7 mouse cellular contexts compared by ENCODE assay signal in genomic region chr7:97480290-97480689, GRCm38 (mm10). TPM values are rescaled to one million over a fixed set of nuclear protein-coding genes. Genes with fewer than 3 reads are reported as not detected.
DNase-seq lines count a peak whose midpoint lies in the region; ATAC-seq and TF ChIP-seq lines count a peak whose summit lies in the region.

No protein-coding gene starts in this region.

- no peaks in the 10 kb centered on the region for H3K27me3 ChIP-seq in E14TG2a.4 (ENCODE audit: insufficient read depth, low read length)
- H3K27me3 ChIP-seq in heart, embryonic 15.5 days: no peaks in the 10 kb centered on the region
- H3K27me3 ChIP-seq in liver, embryonic 13.5 days: no peaks in the 10 kb centered on the region

- peaks cover 34% of the 10 kb centered on the region for H3K4me1 ChIP-seq in E14TG2a.4 (replicated peaks; ENCODE audit: low read depth, low read length)
- peaks cover 14% of the 10 kb centered on the region for H3K4me1 ChIP-seq in heart, embryonic 15.5 days (replicated peaks)
- peaks cover 31% of the 10 kb centered on the region for H3K4me1 ChIP-seq in liver, embryonic 13.5 days (replicated peaks)

- H3K36me3 ChIP-seq in E14TG2a.4 (ENCODE audit: insufficient read depth, low read length): peaks cover 17% of the 10 kb centered on the region
- H3K36me3 ChIP-seq in heart, embryonic 15.5 days: peaks cover 4% of the 10 kb centered on the region; the same call in 1 of the 2 replicates
- peaks cover 7% of the 10 kb centered on the region for H3K36me3 ChIP-seq in liver, embryonic 13.5 days

- H3K4me2 ChIP-seq in heart, embryonic 15.5 days: peak overlapping the region; percentile 66
- peak overlapping the region; percentile 92 for H3K4me2 ChIP-seq in liver, embryonic 13.5 days

- no peak for DNase-seq in liver, embryonic 13.5 days
- no peak for DNase-seq in T-cell, adult 2 months (ENCODE audit: low spot score)
- no peak for DNase-seq in right cerebral cortex, adult 2 months (ENCODE audit: low spot score in 2 of 2)
- DNase-seq in right cerebral cortex, postnatal 36 days (ENCODE audit: low spot score in 2 of 2): no peak

- ATAC-seq in CD4-positive, CD25-positive, alpha-beta regulatory T cell, adult 4 months: peak; percentile 2
- ATAC-seq in heart, embryonic 15.5 days (replicated peaks; ENCODE audit: insufficient number of reproducible peaks, insufficient read depth, low FRiP score, low read depth): no peak
- ATAC-seq in liver, embryonic 13.5 days (ENCODE audit: low read depth): no peak

- H3K9ac ChIP-seq in heart, embryonic 15.5 days: no peak overlapping the region
- H3K9ac ChIP-seq in liver, embryonic 13.5 days: no peak overlapping the region

- no peak overlapping the region for H3K27ac ChIP-seq in heart, embryonic 15.5 days
- 0 out of 2 replicates have a peak overlapping the region, but pooled peaks have one; percentile 13 for H3K27ac ChIP-seq in liver, embryonic 13.5 days

- 20% methylated on average over 3 of the region's 3 CpGs for WGBS in heart, embryonic 15.5 days
- WGBS in liver, embryonic 13.5 days (ENCODE audit: insufficient replicate concordance): 9% methylated on average over 3 of the region's 3 CpGs

- TF ChIP-seq CTCF in E14TG2a.4 (conservative IDR thresholded peaks at IDR 0.05; ENCODE audit: low read length): no peak

- H3K4me3 ChIP-seq in E14TG2a.4 (replicated peaks; ENCODE audit: low read length): peak overlapping the region; percentile 90
- H3K4me3 ChIP-seq in heart, embryonic 15.5 days: peak overlapping the region; percentile 86
- peak overlapping the region; percentile 75 for H3K4me3 ChIP-seq in liver, embryonic 13.5 days (replicated peaks)

- peaks cover 19% of the 10 kb centered on the region for H3K9me3 ChIP-seq in E14TG2a.4 (ENCODE audit: low read length)
- no peaks in the 10 kb centered on the region for H3K9me3 ChIP-seq in heart, embryonic 15.5 days (replicated peaks)
- no peaks in the 10 kb centered on the region for H3K9me3 ChIP-seq in liver, embryonic 13.5 days (replicated peaks)

RNA-seq across cellular contexts. Expression of gene Ints4, which starts 0.5 kb away (rescaled TPM):
- 10 to 100 TPM; 46.2 to 64.2 TPM for polyA plus RNA-seq in CD4-positive, CD25-positive, alpha-beta regulatory T cell, adult 4 months (2017; shearing (Covaris generic))
- polyA plus RNA-seq in heart, embryonic 15.5 days (2015; fragmentation: Nextera tagmentation; extraction: Ambion mirVana): 27.5 and 33.9 TPM in 2 replicates
- polyA plus RNA-seq in liver, embryonic 13.5 days (2015; fragmentation: Nextera tagmentation; extraction: Ambion mirVana): 22.0 and 24.7 TPM in 2 replicates

RNA-seq across cellular contexts. Expression of gene Kctd14, which starts 29.2 kb away (rescaled TPM):
- polyA plus RNA-seq in CD4-positive, CD25-positive, alpha-beta regulatory T cell, adult 4 months (2017; shearing (Covaris generic)): under 1 TPM; 0.43 to 0.94 TPM
- 0.83 and 1.8 TPM in 2 replicates for polyA plus RNA-seq in heart, embryonic 15.5 days (2015; fragmentation: Nextera tagmentation; extraction: Ambion mirVana)
- 10.6 and 10.7 TPM in 2 replicates for polyA plus RNA-seq in liver, embryonic 13.5 days (2015; fragmentation: Nextera tagmentation; extraction: Ambion mirVana)
